Mouse (Mus musculus) hindbrain, embryonic 15.5 days (tissue): ENCODE results near the gene Isx. TPM values are rescaled to one million over a fixed set of nuclear protein-coding genes. Genes with fewer than 3 reads are reported as not detected.

Source experiments
- ATAC-seq: fragments of 200-750 bp; cut with Nextera tagmentation; 2 replicates; pipeline ENCODE4 v1.8.0; 2017; ENCODE audit warnings: low read depth, moderate number of reproducible peaks, moderate TSS enrichment; ENCODE audit not compliant: low FRiP score
- H3K27ac ChIP-seq: fragments of 300-500 bp; sonication (generic); replicated peaks from 2 replicates; pipeline ENCODE4 v1.5.1; 2015; ENCODE audit warnings: mild to moderate bottlenecking, inconsistent platforms
- H3K27me3 ChIP-seq: fragments of 300-500 bp; sonication (generic); 2 replicates; pipeline ENCODE4 v1.6.1; 2015; ENCODE audit warnings: control low read depth, inconsistent platforms
- H3K36me3 ChIP-seq: fragments of 300-500 bp; sonication (generic); 2 replicates; pipeline ENCODE4 v1.6.1; 2015; ENCODE audit warnings: control low read depth, inconsistent platforms
- H3K4me1 ChIP-seq: fragments of 300-500 bp; sonication (generic); replicated peaks from 2 replicates; pipeline ENCODE4 v1.6.1; 2015; ENCODE audit warnings: control low read depth, inconsistent platforms
- H3K4me2 ChIP-seq: fragments of 300-500 bp; sonication (generic); 2 replicates; pipeline ENCODE4 v1.6.1; 2015; ENCODE audit warnings: moderate library complexity, mild to moderate bottlenecking, inconsistent platforms
- H3K4me3 ChIP-seq: fragments of 300-500 bp; sonication (generic); 2 replicates; pipeline ENCODE4 v1.5.1; 2015; ENCODE audit warnings: mild to moderate bottlenecking, inconsistent platforms
- H3K9ac ChIP-seq: fragments of 300-500 bp; sonication (generic); 2 replicates; pipeline ENCODE4 v1.6.1; 2015; ENCODE audit warnings: inconsistent platforms
- H3K9me3 ChIP-seq: fragments of 300-500 bp; sonication (generic); 2 replicates; pipeline ENCODE4 v1.6.1; 2016; ENCODE audit warnings: control low read depth, inconsistent platforms
- WGBS: fragments of 180-500 bp; shearing (Covaris S2); methylation state at CpG from one replicate; pipeline ENCODE4 v1.1.7; 2015; 5-methylcytosine and 5-hydroxymethylcytosine counted together
- polyA plus RNA-seq: library from polyadenylated mRNA; unstranded; fragments of >200 nt; fragmentation: Nextera tagmentation; extraction: Ambion mirVana; gene quantifications from 2 replicates; pipeline ENCODE4 v1.2.1, GENCODE M21; 2015

The Isx gene
- polyA plus RNA-seq, 1 experiment from 2014 or later = not detected

DNA sequence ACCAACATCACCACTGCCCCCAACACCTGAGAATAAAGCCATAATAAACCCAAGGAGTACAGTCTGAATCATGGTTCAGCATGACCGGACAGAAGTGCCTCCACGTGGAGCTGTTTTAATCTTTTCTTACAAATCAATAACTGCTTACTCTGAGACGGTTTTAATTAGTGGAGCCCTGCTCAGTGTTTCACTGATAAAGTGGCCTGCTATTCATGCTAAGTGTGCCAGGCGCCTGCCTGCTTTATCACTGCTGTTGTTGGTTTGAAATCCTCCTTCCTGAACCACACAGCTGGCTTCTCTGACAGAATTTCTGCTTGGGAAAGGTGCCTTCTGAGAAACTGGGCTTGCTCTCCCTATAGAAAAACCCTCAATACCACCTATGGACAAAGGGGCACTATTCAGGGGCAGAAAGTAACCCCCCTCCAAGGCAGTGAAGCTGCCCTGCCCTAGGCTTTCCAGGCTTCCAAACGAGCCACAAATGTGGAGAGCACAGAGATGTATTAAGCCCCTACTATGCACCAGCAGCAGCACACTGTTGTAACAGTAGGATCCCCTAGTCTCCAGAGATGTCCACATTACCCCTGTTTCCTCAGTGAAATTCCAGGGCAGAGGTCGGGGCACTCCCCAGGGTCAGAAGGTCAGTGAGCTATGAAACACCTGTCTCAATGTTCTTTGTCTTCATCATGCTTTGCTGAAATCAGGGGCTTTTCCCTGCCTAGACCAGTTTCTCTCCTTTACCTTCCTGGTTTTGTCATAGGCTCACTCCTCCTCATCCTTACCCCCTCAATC lies 30.3 kb downstream of the Isx start:
- H3K36me3 ChIP-seq = no peaks in the 10 kb centered on the region
- 62% methylated on average over 6 of the region's 6 CpGs for WGBS
- ATAC-seq = no peak
- H3K27ac ChIP-seq = no peak overlapping the region
- H3K4me1 ChIP-seq = no peaks in the 10 kb centered on the region
- H3K27me3 ChIP-seq = no peaks in the 10 kb centered on the region
- H3K4me2 ChIP-seq = no peak overlapping the region
- H3K9ac ChIP-seq = no peak overlapping the region
- no peak overlapping the region for H3K4me3 ChIP-seq
- no peaks in the 10 kb centered on the region for H3K9me3 ChIP-seq

GRCm38 (mm10) chr8:74906333-74906732 lies 33.4 kb downstream of the Isx start:
- 25% methylated on average over 1 of the region's 1 CpGs for WGBS
- no peak for ATAC-seq
- H3K27me3 ChIP-seq = no peaks in the 10 kb centered on the region
- H3K4me1 ChIP-seq = no peaks in the 10 kb centered on the region
- no peak overlapping the region for H3K4me3 ChIP-seq
- no peak overlapping the region for H3K9ac ChIP-seq
- H3K4me2 ChIP-seq = no peak overlapping the region
- no peaks in the 10 kb centered on the region for H3K9me3 ChIP-seq
- no peaks in the 10 kb centered on the region for H3K36me3 ChIP-seq
- H3K27ac ChIP-seq = no peak overlapping the region

- no peaks in the 10 kb centered on the region for H3K36me3 ChIP-seq
- no peaks in the 10 kb centered on the region for H3K9me3 ChIP-seq
- H3K4me2 ChIP-seq = no peak overlapping the region
- no peak overlapping the region for H3K4me3 ChIP-seq
- no peaks in the 10 kb centered on the region for H3K4me1 ChIP-seq
- 100% methylated on average over 1 of the region's 1 CpGs for WGBS
- no peak for ATAC-seq
- no peak overlapping the region for H3K27ac ChIP-seq
- H3K9ac ChIP-seq = no peak overlapping the region
- H3K27me3 ChIP-seq = no peaks in the 10 kb centered on the region
Observed at GRCm38 (mm10) chr8:74910708-74911107, 37.7 kb downstream of the Isx start.

DNA sequence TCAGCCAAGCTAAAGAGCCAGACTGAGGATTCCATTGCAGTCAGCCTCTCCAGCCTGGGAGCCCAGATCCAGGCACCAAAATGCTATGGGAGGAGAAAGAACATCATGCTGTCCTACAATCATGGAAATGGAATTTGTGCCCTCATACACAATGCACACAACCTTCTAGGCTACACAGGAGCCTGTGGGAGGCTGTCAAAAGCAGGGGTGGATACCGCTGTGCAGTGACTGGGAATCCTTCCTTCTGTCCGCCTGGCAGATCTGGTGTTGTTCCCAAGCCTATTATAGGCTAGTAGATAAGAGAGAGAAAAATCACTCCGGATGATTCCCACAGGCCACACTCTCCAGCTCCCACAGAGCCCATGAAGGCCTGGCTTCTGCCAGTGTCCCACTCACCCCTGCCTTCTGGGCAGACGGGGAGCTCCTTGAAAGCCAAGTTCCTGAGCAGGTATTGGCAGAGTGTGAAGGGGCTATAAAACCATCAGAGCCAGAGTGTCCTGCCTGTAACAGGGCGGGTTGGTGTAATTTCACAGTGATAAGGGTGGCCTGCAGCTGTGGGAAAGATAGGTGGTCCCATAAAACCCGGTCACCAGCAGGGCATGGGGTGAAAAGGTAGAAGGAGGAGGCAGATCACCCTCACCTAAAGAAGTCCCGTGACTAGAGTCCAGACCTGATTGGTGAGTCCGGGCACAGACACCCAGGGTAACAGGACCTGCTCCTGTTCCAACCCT lies 47.9 kb downstream of the Isx start:
- H3K9ac ChIP-seq = no peak overlapping the region
- no peak overlapping the region for H3K4me3 ChIP-seq
- no peaks in the 10 kb centered on the region for H3K27me3 ChIP-seq
- no peak for ATAC-seq
- 83% methylated on average over 8 of the region's 8 CpGs for WGBS
- no peak overlapping the region for H3K27ac ChIP-seq
- no peaks in the 10 kb centered on the region for H3K36me3 ChIP-seq
- no peaks in the 10 kb centered on the region for H3K9me3 ChIP-seq
- no peaks in the 10 kb centered on the region for H3K4me1 ChIP-seq
- H3K4me2 ChIP-seq = no peak overlapping the region

DNA sequence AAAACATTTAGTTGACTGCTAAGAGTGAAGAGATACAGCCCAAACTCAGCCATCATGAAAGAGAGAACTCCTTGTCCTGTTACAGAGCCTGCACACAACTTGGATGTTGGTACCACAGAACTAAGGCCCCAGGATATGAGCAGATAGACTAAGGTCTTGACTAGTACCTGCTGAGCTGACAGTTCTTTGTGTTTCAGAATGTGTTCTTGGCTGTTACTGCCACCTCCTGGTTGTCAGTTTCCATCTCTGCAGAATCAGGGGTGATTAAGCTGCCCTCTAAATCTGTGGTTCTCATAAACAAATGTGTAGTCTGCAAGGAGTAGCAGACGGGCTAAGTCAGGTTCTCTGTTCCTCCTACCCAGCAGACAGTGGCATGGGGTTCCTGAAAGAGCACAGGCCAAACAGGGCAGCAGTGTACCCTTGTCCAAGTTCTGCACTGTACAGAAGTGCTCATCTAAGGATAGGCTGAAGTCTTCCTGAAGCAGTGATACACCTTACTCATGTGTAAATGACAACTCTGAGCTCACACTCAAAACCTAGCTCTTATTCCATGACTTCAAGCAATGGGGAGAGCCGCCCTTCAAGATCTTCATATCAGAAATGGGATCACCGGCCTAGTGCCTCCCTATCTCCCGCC lies 49.0 kb downstream of the Isx start:
- Histone ChIP-seq H3K9me3 (no peaks in the 10 kb centered on the region), H3K27ac (no peak overlapping the region), H3K27me3 (no peaks in the 10 kb centered on the region), H3K9ac (no peak overlapping the region), H3K4me3 (no peak overlapping the region), H3K4me2 (no peak overlapping the region), H3K36me3 (no peaks in the 10 kb centered on the region), H3K4me1 (no peaks in the 10 kb centered on the region)
- WGBS = 84% methylated on average over 4 of the region's 4 CpGs
- peak; percentile 66 for ATAC-seq

- no peaks in the 10 kb centered on the region for H3K27me3 ChIP-seq
- no peak overlapping the region for H3K4me3 ChIP-seq
- H3K9me3 ChIP-seq = no peaks in the 10 kb centered on the region
- 25% methylated on average over 1 of the region's 1 CpGs for WGBS
- no peaks in the 10 kb centered on the region for H3K36me3 ChIP-seq
- 0 out of 2 replicates have a peak, but pooled peaks have one; percentile 28 for ATAC-seq
- H3K27ac ChIP-seq = no peak overlapping the region
- peaks cover 4% of the 10 kb centered on the region; the same call in 1 of the 2 replicates for H3K4me1 ChIP-seq
- H3K9ac ChIP-seq = no peak overlapping the region
- H3K4me2 ChIP-seq = no peak overlapping the region
Observed at GRCm38 (mm10) chr8:74927940-74928339, 55.0 kb downstream of the Isx start.

DNA sequence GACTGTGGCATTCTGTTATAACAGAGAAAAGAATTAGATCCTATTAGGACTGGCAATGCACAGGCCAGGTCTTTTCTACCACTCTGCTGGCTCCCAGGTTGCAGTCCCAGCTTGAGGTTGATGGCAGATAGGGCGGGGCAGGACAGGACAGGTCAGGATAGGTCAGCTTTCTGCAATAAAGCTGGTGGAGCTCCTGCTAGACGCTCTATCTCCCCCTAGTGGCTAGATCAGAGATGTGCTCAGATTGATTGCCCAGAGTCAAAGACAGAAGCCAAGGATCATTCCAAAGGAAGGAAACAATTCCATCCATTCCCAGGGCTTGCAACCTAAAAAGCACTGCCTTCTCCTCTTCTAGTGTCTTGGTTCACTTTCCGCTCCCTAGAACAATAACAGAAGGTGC lies 57.8 kb downstream of the Isx start:
- Histone ChIP-seq H3K4me1 (peaks cover 6% of the 10 kb centered on the region; the same call in 1 of the 2 replicates), H3K9me3 (no peaks in the 10 kb centered on the region), H3K4me3 (no peak overlapping the region), H3K9ac (no peak overlapping the region), H3K4me2 (no peak overlapping the region), H3K36me3 (no peaks in the 10 kb centered on the region), H3K27me3 (no peaks in the 10 kb centered on the region), H3K27ac (no peak overlapping the region)
- no peak; the same call in 1 of the 2 replicates for ATAC-seq
- 26% methylated on average over 3 of the region's 3 CpGs for WGBS

GRCm38 (mm10) chr8:74935308-74935707 lies 62.3 kb downstream of the Isx start:
- Histone ChIP-seq H3K9ac (no peak overlapping the region), H3K4me2 (no peak overlapping the region)
- WGBS = 28% methylated on average over 6 of the region's 6 CpGs

DNA sequence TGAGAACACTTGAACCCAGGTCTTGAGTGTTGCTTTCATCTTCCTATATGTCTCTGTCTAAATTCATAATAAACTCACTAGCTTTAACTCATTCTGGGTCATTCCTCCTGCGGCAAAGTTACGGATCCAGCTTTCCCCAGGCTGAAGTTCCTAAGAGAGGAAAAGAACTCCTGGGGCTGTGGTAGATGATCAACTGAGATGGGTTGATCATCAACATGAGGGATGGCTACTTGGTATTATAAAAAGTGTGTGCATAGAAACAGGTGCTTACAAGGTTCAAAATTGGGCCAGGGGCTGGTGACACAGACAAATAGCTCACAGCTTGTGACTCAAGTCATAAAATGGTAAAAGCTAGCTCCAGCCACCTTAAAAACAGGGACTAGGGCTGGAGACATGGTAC lies 63.7 kb downstream of the Isx start:
- no peaks in the 10 kb centered on the region for H3K9me3 ChIP-seq
- H3K4me3 ChIP-seq = no peak overlapping the region
- H3K27me3 ChIP-seq = no peaks in the 10 kb centered on the region
- H3K9ac ChIP-seq = no peak overlapping the region
- 80% methylated on average over 2 of the region's 2 CpGs for WGBS
- no peak overlapping the region for H3K4me2 ChIP-seq
- no peak overlapping the region for H3K27ac ChIP-seq
- no peak for ATAC-seq
- H3K4me1 ChIP-seq = peaks cover 6% of the 10 kb centered on the region; the same call in 1 of the 2 replicates
- no peaks in the 10 kb centered on the region for H3K36me3 ChIP-seq

More at GRCm38 (mm10) chr8:74935308-74935707, 62.3 kb downstream of the Isx start:
- H3K27ac ChIP-seq = no peak overlapping the region
- peaks cover 6% of the 10 kb centered on the region; the same call in 1 of the 2 replicates for H3K4me1 ChIP-seq
- peak; percentile 85 for ATAC-seq
- H3K9me3 ChIP-seq = no peaks in the 10 kb centered on the region
- H3K4me3 ChIP-seq = no peak overlapping the region
- H3K36me3 ChIP-seq = no peaks in the 10 kb centered on the region
- no peaks in the 10 kb centered on the region for H3K27me3 ChIP-seq

DNA sequence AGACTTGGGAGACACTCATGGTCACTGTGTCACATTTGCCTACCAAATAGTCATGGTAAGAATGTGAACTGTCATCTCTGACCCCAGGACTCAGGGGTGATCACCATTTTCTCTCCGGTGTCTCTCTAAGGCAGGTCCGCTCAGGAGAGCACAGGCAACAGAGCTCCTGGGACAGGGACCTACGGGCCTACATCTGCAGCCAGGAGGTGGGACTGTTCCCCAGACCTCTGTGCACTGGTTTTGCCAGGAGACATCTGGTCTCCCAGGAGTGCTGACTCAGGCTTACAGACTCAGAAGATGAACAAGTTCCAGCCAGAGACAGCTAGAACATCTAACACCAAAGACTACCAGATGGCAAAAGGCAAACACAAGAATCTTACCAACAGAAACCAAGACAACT lies 69.1 kb downstream of the Isx start:
- H3K27ac ChIP-seq = no peak overlapping the region
- no peaks in the 10 kb centered on the region for H3K27me3 ChIP-seq
- H3K36me3 ChIP-seq = no peaks in the 10 kb centered on the region
- H3K4me3 ChIP-seq = no peak overlapping the region
- no peak overlapping the region for H3K4me2 ChIP-seq
- H3K4me1 ChIP-seq = no peaks in the 10 kb centered on the region
- H3K9me3 ChIP-seq = no peaks in the 10 kb centered on the region
- no peak for ATAC-seq
- H3K9ac ChIP-seq = no peak overlapping the region
- 96% methylated on average over 3 of the region's 3 CpGs for WGBS
